Mouse (Mus musculus): Measurements from ENCODE around the gene Lpp. TPM values are rescaled to one million over a fixed set of nuclear protein-coding genes. Genes with fewer than 3 reads are reported as not detected.
A peak's percentile ranks its signal among the peaks of the same experiment; 100 is the strongest.

Lpp gene
- polyA plus RNA-seq, 1 experiment from 2014 or later: 10.7 TPM

DNA sequence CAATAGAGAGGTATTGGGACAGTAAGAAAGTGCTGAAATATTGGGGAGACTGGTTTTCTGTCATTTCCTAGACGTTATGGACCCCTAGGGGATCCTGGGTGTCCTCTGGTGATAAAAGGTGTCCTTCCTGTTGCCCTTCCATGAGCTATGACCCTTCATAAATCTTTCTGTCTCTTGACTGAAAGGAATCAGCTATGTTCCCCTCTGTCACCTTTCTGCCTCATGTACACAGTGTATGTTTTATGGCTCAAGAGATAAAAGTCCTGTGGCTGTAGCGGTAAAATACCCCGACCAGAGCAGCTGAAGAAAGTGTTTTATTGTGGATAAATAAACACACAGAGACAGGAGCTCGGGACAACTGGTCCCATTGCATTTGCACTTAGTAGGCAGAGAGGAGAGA lies 5.2 kb downstream of the Lpp start:
- ATAC-seq: no peak
- WGBS (ENCODE audit: insufficient replicate concordance): 26% methylated on average over 4 of the region's 4 CpGs
- Histone ChIP-seq H3K27ac (ENCODE audit: low read depth) (peak overlapping the region; percentile 85), H3K4me1 (ENCODE audit: insufficient read depth) (peaks cover 30% of the 10 kb centered on the region), H3K9me3 (ENCODE audit: low read length) (no peaks in the 10 kb centered on the region), H3K36me3 (replicated peaks; ENCODE audit: insufficient read depth, low read length) (no peaks in the 10 kb centered on the region), H3K27me3 (ENCODE audit: insufficient read depth, low read length) (no peaks in the 10 kb centered on the region), H3K9ac (replicated peaks) (0 out of 2 replicates have a peak overlapping the region, but pooled peaks have one; percentile 26), H3K4me3 (ENCODE audit: low read depth, low read length) (no peak overlapping the region), H3K4me2 (ENCODE audit: low read depth, low read length) (peak overlapping the region; percentile 44)
- TF ChIP-seq EP300 (IDR thresholded peaks at IDR 0.05; ENCODE audit: low read depth) (no peak), CTCF (IDR thresholded peaks at IDR 0.05; ENCODE audit: low read depth) (no peak)
- DNase-seq: no peak

DNA sequence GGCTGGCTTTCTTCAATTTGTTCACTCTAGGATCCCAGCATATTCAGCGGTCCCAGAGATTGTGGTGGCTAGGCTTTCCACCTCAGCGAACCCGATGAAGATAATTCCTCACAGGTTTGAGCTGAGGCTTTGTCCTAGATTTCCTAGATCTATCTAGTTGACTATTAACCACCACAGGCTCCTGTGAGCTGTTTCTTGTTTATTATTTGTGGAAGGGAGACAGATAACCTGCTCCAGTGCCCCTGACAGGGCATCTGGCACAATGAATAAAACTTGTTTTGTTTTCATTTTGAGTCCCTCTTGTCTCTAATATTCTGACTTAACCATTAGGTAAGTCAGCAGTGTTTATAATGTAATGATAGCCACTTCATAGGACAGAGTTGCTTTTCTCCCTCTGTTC lies 5.6 kb downstream of the Lpp start:
- TF ChIP-seq CTCF (IDR thresholded peaks at IDR 0.05; ENCODE audit: low read depth): no peak
- no peak for TF ChIP-seq EP300 (IDR thresholded peaks at IDR 0.05; ENCODE audit: low read depth)
- ATAC-seq: peak; percentile 39
- Histone ChIP-seq H3K9ac (replicated peaks) (peak overlapping the region; percentile 26; the same call in 1 of the 2 replicates), H3K9me3 (ENCODE audit: low read length) (no peaks in the 10 kb centered on the region), H3K27me3 (ENCODE audit: insufficient read depth, low read length) (no peaks in the 10 kb centered on the region), H3K4me2 (ENCODE audit: low read depth, low read length) (peak overlapping the region; percentile 44), H3K27ac (ENCODE audit: low read depth) (peak overlapping the region; percentile 85), H3K36me3 (replicated peaks; ENCODE audit: insufficient read depth, low read length) (no peaks in the 10 kb centered on the region), H3K4me3 (ENCODE audit: low read depth, low read length) (no peak overlapping the region), H3K4me1 (ENCODE audit: insufficient read depth) (peaks cover 30% of the 10 kb centered on the region)
- 52% methylated on average over 3 of the region's 3 CpGs for WGBS (ENCODE audit: insufficient replicate concordance)
- no peak for DNase-seq

- no peaks in the 10 kb centered on the region for H3K9me3 ChIP-seq (ENCODE audit: low read length)
- H3K27me3 ChIP-seq (ENCODE audit: insufficient read depth, low read length): no peaks in the 10 kb centered on the region
- H3K27ac ChIP-seq (ENCODE audit: low read depth): peak overlapping the region; percentile 85
- no peaks in the 10 kb centered on the region for H3K36me3 ChIP-seq (replicated peaks; ENCODE audit: insufficient read depth, low read length)
- peaks cover 30% of the 10 kb centered on the region for H3K4me1 ChIP-seq (ENCODE audit: insufficient read depth)
- TF ChIP-seq EP300 (IDR thresholded peaks at IDR 0.05; ENCODE audit: low read depth): no peak
- peak; percentile 38 for TF ChIP-seq CTCF (IDR thresholded peaks at IDR 0.05; ENCODE audit: low read depth)
- no peak overlapping the region for H3K4me2 ChIP-seq (ENCODE audit: low read depth, low read length)
- DNase-seq: no peak
- ATAC-seq: peak; percentile 66
- no peak overlapping the region for H3K9ac ChIP-seq (replicated peaks)
- 51% methylated on average over 5 of the region's 5 CpGs for WGBS (ENCODE audit: insufficient replicate concordance)
- H3K4me3 ChIP-seq (ENCODE audit: low read depth, low read length): no peak overlapping the region
Observed at GRCm38 (mm10) chr16:24399524-24399923, 6.2 kb downstream of the Lpp start.

GRCm38 (mm10) chr16:24400776-24401175 lies 7.5 kb downstream of the Lpp start:
- no peaks in the 10 kb centered on the region for H3K9me3 ChIP-seq (ENCODE audit: low read length)
- 75% methylated on average over 2 of the region's 2 CpGs for WGBS (ENCODE audit: insufficient replicate concordance)
- 0 out of 2 replicates have a peak overlapping the region, but pooled peaks have one; percentile 55 for H3K27ac ChIP-seq (ENCODE audit: low read depth)
- H3K27me3 ChIP-seq (ENCODE audit: insufficient read depth, low read length): no peaks in the 10 kb centered on the region
- no peak overlapping the region for H3K4me3 ChIP-seq (ENCODE audit: low read depth, low read length)
- peaks cover 25% of the 10 kb centered on the region for H3K4me1 ChIP-seq (ENCODE audit: insufficient read depth)
- no peak for DNase-seq
- H3K9ac ChIP-seq (replicated peaks): no peak overlapping the region
- no peaks in the 10 kb centered on the region for H3K36me3 ChIP-seq (replicated peaks; ENCODE audit: insufficient read depth, low read length)
- no peak overlapping the region for H3K4me2 ChIP-seq (ENCODE audit: low read depth, low read length)
- no peak for ATAC-seq
- no peak for TF ChIP-seq EP300 (IDR thresholded peaks at IDR 0.05; ENCODE audit: low read depth)
- TF ChIP-seq CTCF (IDR thresholded peaks at IDR 0.05; ENCODE audit: low read depth): no peak

DNA sequence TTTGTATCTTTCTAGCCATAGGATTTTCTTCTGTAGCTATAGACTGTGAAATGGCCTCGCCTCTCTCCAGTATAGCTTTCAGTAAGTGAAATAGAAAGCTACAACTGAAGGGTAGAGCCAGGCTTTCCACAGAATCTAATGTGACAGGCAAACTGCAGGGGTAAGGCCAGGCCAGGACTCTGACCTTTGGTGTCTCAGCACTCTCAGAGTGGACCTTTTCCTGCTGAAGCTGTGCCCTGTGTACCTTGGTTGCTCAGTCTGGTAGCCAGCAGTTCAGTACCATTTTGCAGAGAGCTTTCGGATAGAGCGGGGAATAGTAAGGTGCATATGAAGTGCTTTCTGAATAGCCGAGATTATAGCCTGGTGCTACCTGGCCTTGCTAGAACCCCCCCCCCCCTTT lies 9.5 kb downstream of the Lpp start:
- peak; percentile 76 for ATAC-seq
- Histone ChIP-seq H3K27ac (ENCODE audit: low read depth) (peak overlapping the region; percentile 68), H3K9me3 (ENCODE audit: low read length) (0 out of 2 replicates have a peak, but pooled peaks cover 5% of the 10 kb centered on the region)

DNA sequence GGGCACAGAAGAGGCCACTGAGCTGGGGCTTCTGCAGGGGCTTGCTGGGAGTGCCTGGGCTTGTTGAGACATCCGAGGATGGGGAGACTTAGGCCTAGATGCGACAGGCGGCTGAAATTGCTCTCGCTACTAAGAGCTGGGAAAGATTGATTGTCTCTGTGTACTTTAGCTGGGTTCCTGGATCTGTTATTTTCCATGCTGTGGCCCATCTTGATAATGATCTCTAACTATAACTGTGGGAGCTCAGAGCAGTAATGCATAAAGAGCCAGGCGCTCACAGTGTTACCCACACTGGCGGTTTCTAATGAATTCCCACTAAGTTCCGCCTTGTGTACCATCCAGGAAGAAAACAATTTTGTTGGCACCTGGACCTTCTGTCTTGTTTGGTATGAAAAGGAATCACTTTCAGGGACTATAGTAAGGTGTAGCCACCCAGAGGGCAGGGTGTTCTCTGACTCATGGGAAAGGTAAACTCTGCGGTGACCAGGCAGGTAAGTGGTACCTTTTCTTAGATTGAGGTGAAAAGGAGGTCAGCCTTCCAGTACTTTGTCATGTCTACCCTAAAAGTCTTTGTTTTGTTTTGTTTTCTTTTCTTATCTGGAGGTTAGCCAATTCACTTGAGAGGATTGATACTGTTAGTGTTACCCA lies 10.6 kb downstream of the Lpp start:
- Histone ChIP-seq H3K27me3 (ENCODE audit: insufficient read depth, low read length) (no peaks in the 10 kb centered on the region), H3K4me3 (ENCODE audit: low read depth, low read length) (no peak overlapping the region), H3K9ac (replicated peaks) (no peak overlapping the region), H3K4me2 (ENCODE audit: low read depth, low read length) (no peak overlapping the region), H3K9me3 (ENCODE audit: low read length) (0 out of 2 replicates have a peak, but pooled peaks cover 5% of the 10 kb centered on the region), H3K27ac (ENCODE audit: low read depth) (peak overlapping the region; percentile 68), H3K4me1 (ENCODE audit: insufficient read depth) (peaks cover 3% of the 10 kb centered on the region; the same call in 1 of the 2 replicates), H3K36me3 (replicated peaks; ENCODE audit: insufficient read depth, low read length) (no peaks in the 10 kb centered on the region)
- no peak for DNase-seq
- 78% methylated on average over 8 of the region's 8 CpGs for WGBS (ENCODE audit: insufficient replicate concordance)
- peak; percentile 14; the same call in 1 of the 2 replicates for ATAC-seq
- TF ChIP-seq EP300 (IDR thresholded peaks at IDR 0.05; ENCODE audit: low read depth): no peak
- TF ChIP-seq CTCF (IDR thresholded peaks at IDR 0.05; ENCODE audit: low read depth): no peak

More for the DNA sequence above, 9.5 kb downstream of the Lpp start:
- no peak for DNase-seq
- no peaks in the 10 kb centered on the region for H3K27me3 ChIP-seq (ENCODE audit: insufficient read depth, low read length)
- no peak overlapping the region for H3K9ac ChIP-seq (replicated peaks)
- no peaks in the 10 kb centered on the region for H3K36me3 ChIP-seq (replicated peaks; ENCODE audit: insufficient read depth, low read length)
- peaks cover 11% of the 10 kb centered on the region for H3K4me1 ChIP-seq (ENCODE audit: insufficient read depth)
- 77% methylated on average over 4 of the region's 4 CpGs for WGBS (ENCODE audit: insufficient replicate concordance)
- H3K4me3 ChIP-seq (ENCODE audit: low read depth, low read length): no peak overlapping the region
- no peak for TF ChIP-seq CTCF (IDR thresholded peaks at IDR 0.05; ENCODE audit: low read depth)
- no peak for TF ChIP-seq EP300 (IDR thresholded peaks at IDR 0.05; ENCODE audit: low read depth)
- H3K4me2 ChIP-seq (ENCODE audit: low read depth, low read length): peak overlapping the region; percentile 43

All from liver, postnatal 0 days (tissue).